In the genomic region with DNA sequence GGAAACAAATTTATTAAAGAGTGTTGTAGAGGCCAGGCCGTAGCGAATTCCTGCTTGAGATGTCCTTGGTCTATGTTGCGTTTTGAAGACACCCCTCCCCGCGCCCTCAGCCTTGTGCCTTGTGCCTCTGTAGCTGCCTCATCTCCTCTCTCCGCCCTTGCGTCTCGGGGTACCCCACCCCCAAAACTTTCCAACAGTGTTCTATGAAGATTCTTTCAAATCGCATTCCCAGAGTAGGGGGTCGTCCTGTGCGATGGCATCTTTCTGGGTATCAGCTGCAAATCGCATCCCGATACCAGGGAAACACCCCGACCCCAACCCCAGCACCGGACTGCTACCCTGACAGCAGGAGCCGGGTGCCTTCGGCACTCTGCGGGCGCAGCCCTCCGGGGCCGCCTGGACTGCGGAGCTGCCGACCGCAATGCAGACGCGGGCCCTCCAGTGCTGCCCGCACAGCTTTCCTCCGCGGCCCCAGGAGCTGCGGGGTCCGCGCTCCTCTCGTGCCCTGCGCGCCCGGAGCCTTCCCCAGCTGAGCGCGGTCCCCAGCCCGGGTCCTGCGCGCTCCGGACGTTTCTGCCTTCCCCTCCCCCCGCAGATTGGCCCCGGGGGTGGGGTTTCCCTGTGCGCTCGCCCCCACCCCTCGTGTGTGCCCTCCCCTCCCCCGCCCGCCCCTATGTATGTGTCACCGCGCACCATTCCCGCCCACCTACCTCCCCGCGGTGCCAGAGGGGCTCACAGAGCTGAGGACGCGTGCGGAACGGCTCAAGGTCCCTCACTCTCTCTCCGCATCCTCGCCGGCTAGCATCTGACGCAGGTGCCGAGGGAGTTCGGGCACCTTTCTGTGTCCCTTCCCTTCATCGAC, we compare ENCODE assay signal across 8 mouse cellular contexts. TPM values are rescaled to one million over a fixed set of nuclear protein-coding genes. Genes with fewer than 3 reads are reported as not detected.
DNase-seq lines count a peak whose midpoint lies in the region; ATAC-seq lines count a peak whose summit lies in the region.
"Had no signal": no experiment of that assay in that cellular context is flagged by ENCODE, and none has a peak within 500 bp of the region (broad histone marks: within the 10 kb centered on the region; RNA-seq: fewer than 3 reads in every experiment).

No protein-coding gene starts in this region.

- no peaks in the 10 kb centered on the region for H3K9me3 ChIP-seq in lung, embryonic 16.5 days (ENCODE audit: control insufficient read depth, low read length)
- no peaks in the 10 kb centered on the region for H3K9me3 ChIP-seq in hindbrain, embryonic 12.5 days (replicated peaks)
- H3K9me3 ChIP-seq in neural tube, embryonic 14.5 days (ENCODE audit: control insufficient read depth, low read length): no peaks in the 10 kb centered on the region

- no peak for ATAC-seq in lung, embryonic 16.5 days (ENCODE audit: low read depth)
- ATAC-seq in hindbrain, embryonic 12.5 days (ENCODE audit: low FRiP score): peak; percentile 79
- ATAC-seq in neural tube, embryonic 14.5 days (ENCODE audit: low read depth): peak; percentile 80

- peak overlapping the region; percentile 69 for H3K4me2 ChIP-seq in lung, embryonic 16.5 days (ENCODE audit: low read depth, low read length)
- peak overlapping the region; percentile 97 for H3K4me2 ChIP-seq in hindbrain, embryonic 12.5 days (replicated peaks)
- H3K4me2 ChIP-seq in neural tube, embryonic 14.5 days (ENCODE audit: low read depth, low read length): peak overlapping the region; percentile 95

- H3K4me1 ChIP-seq in lung, embryonic 16.5 days (replicated peaks; ENCODE audit: control insufficient read depth, insufficient read depth, low read length): peaks cover 5% of the 10 kb centered on the region; the same call in 1 of the 2 replicates
- H3K4me1 ChIP-seq in hindbrain, embryonic 12.5 days: peaks cover 14% of the 10 kb centered on the region
- 0 out of 2 replicates have a peak, but pooled peaks cover 9% of the 10 kb centered on the region for H3K4me1 ChIP-seq in neural tube, embryonic 14.5 days (ENCODE audit: control insufficient read depth, insufficient read depth, low read length)

- peaks cover 64% of the 10 kb centered on the region for H3K27me3 ChIP-seq in lung, embryonic 16.5 days (ENCODE audit: control insufficient read depth, insufficient read depth, low read depth, low read length)
- H3K27me3 ChIP-seq in hindbrain, embryonic 12.5 days: peaks cover 76% of the 10 kb centered on the region
- peaks cover 30% of the 10 kb centered on the region for H3K27me3 ChIP-seq in neural tube, embryonic 14.5 days (ENCODE audit: control insufficient read depth, insufficient read depth, low read length)

- no peak for DNase-seq in lung, adult 18-20 months
- peak; percentile 38 for DNase-seq in embryo, embryonic 10.5 days (ENCODE audit: low spot score)
- DNase-seq in layer of hippocampus, adult 9-11 months: no peak
- no peak for DNase-seq in kidney, adult 18-20 months

- H3K27ac ChIP-seq in lung, embryonic 16.5 days (ENCODE audit: low read length): no peak overlapping the region
- H3K27ac ChIP-seq in hindbrain, embryonic 12.5 days: no peak overlapping the region
- H3K27ac ChIP-seq in neural tube, embryonic 14.5 days (ENCODE audit: low read depth, low read length): no peak overlapping the region

- H3K36me3 ChIP-seq in lung, embryonic 16.5 days (ENCODE audit: control insufficient read depth, insufficient read depth, low read length): no peaks in the 10 kb centered on the region
- H3K36me3 ChIP-seq in hindbrain, embryonic 12.5 days: no peaks in the 10 kb centered on the region
- no peaks in the 10 kb centered on the region for H3K36me3 ChIP-seq in neural tube, embryonic 14.5 days (ENCODE audit: control insufficient read depth, insufficient read depth, low read length)

- H3K4me3 ChIP-seq in lung, embryonic 16.5 days (ENCODE audit: low read length): peak overlapping the region; percentile 43
- peak overlapping the region; percentile 55 for H3K4me3 ChIP-seq in hindbrain, embryonic 12.5 days
- peak overlapping the region; percentile 46 for H3K4me3 ChIP-seq in neural tube, embryonic 14.5 days (ENCODE audit: low read depth, low read length)
- H3K4me3 ChIP-seq: myocyte had no signal

- 2% methylated on average over 57 of the region's 66 CpGs for WGBS in lung, embryonic 16.5 days
- WGBS in hindbrain, embryonic 12.5 days: under 1% methylated on average over 65 of the region's 66 CpGs
- WGBS in neural tube, embryonic 14.5 days: under 1% methylated on average over 58 of the region's 66 CpGs

- H3K9ac ChIP-seq in lung, embryonic 16.5 days (ENCODE audit: low read length): peak overlapping the region; percentile 29; the same call in 1 of the 2 replicates
- peak overlapping the region; percentile 46 for H3K9ac ChIP-seq in hindbrain, embryonic 12.5 days
- peak overlapping the region; percentile 43 for H3K9ac ChIP-seq in neural tube, embryonic 14.5 days (replicated peaks; ENCODE audit: low read depth, low read length)

RNA-seq across cellular contexts. Expression of a gene that starts 0.5 kb away (rescaled TPM):
- 1.2 and 1.5 TPM in 2 replicates for polyA plus RNA-seq in lung, embryonic 16.5 days (2015; fragmentation: Nextera tagmentation; extraction: Ambion mirVana)
- 4.4 and 11.8 TPM in 2 replicates for polyA plus RNA-seq in hindbrain, embryonic 12.5 days (2016; fragmentation: Nextera tagmentation; extraction: Ambion mirVana)
- polyA plus RNA-seq in neural tube, embryonic 14.5 days (2014; fragmentation: Nextera tagmentation; extraction: Ambion mirVana): 0.13 and 0.21 TPM in 2 replicates
- polyA plus RNA-seq: myocyte had no signal
